Mouse (Mus musculus): ENCODE results near the gene Tenm1. TPM values are rescaled to one million over a fixed set of nuclear protein-coding genes. Genes with fewer than 3 reads are reported as not detected.

Tenm1 gene
- polyA plus RNA-seq (2015; fragmentation: Nextera tagmentation; extraction: Ambion mirVana) = 0.01 and 0.05 TPM in 2 replicates

DNA sequence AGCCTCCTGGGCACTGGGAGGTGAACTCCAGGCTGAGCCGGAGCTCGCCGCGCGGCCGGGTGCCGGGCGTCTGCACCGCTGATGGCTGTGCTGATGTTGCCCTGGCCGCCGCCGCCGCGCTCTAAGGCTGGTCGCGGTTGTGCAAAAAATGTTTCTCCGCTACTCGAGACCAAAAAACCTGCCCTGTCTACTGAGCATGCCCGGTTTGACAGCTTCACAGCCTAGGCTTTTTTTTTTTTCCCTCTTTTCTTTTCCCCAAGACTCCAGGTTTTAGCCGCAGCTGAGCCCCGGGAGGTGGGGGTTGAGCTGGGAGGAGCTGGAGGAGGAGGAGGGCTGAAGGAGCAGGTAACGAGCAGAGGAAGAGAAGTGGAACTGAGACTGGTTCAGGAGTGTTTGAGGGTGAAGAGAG, at the start of gene Tenm1:
Tenm1 (minus strand) TSS at position 272 of the 409 bp plus-strand sequence.
- Histone ChIP-seq H3K4me2 (peak within 1 kb of the TSS; percentile 71), H3K9me3 (no peaks in the 10 kb centered on the region), H3K36me3 (no peaks in the 10 kb centered on the region), H3K27ac (replicated peaks) (no peak within 1 kb of the TSS), H3K9ac (no peak within 1 kb of the TSS), H3K4me1 (no peaks in the 10 kb centered on the region), H3K4me3 (peak within 1 kb of the TSS; percentile 47), H3K27me3 (replicated peaks) (peaks cover 34% of the 10 kb centered on the region)
- ATAC-seq (ENCODE audit: extremely low read depth, insufficient number of reproducible peaks, low FRiP score, low TSS enrichment) = no peak
- 13% methylated on average over 22 of the region's 22 CpGs for WGBS

DNA sequence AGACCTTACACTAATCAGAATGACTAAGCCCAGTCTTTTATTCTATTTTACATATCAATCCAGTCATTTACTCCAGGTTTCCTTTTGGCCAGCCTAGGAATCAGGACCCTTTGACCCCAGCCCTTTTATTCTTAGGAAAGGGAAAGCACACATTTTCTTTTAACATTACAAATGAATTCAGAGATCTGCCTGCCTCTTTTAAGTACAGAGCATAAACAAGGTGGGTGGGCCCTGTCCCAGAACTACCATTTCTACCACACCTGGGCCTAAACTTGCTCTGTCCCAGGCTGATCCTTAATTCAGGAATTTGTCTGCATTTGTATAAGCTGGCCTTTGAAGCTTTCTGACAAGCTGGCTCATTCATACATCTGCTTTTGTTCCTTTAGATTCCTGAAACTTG, 38.4 kb upstream of the Tenm1 start:
- H3K4me3 ChIP-seq = no peak overlapping the region
- no peaks in the 10 kb centered on the region for H3K36me3 ChIP-seq
- no peak for ATAC-seq (ENCODE audit: extremely low read depth, insufficient number of reproducible peaks, low FRiP score, low TSS enrichment)
- no peak overlapping the region for H3K9ac ChIP-seq
- H3K4me1 ChIP-seq = no peaks in the 10 kb centered on the region
- H3K9me3 ChIP-seq = no peaks in the 10 kb centered on the region; the same call in 1 of the 2 replicates
- no peak overlapping the region for H3K27ac ChIP-seq (replicated peaks)
- no peak overlapping the region for H3K4me2 ChIP-seq
- H3K27me3 ChIP-seq (replicated peaks) = no peaks in the 10 kb centered on the region

DNA sequence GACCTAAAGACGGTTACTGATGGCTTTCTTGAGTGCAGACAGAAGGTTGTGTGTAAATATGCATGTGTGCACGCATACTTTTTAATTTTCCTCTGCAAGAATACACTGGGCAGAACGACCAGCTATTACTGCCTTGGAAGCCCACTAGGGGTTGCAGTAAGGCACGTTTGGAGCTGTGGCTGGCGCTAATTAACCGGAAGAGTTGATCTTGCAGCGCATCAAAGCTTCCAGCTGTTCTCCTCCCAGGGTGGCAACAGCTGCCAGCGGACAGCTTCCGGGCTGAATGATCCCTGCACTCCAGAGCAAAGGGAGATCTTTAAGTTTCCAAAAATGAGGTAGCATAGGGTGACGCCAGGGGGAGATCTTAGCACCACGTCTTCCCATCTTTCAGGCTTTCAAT, 1.7 kb upstream of the Tenm1 start:
- Histone ChIP-seq H3K9me3 (no peaks in the 10 kb centered on the region), H3K27ac (replicated peaks) (no peak overlapping the region), H3K4me3 (peak overlapping the region; percentile 47), H3K4me2 (peak overlapping the region; percentile 71), H3K9ac (no peak overlapping the region), H3K4me1 (no peaks in the 10 kb centered on the region), H3K36me3 (no peaks in the 10 kb centered on the region), H3K27me3 (replicated peaks) (peaks cover 34% of the 10 kb centered on the region)
- no peak for ATAC-seq (ENCODE audit: extremely low read depth, insufficient number of reproducible peaks, low FRiP score, low TSS enrichment)
- 8% methylated on average over 11 of the region's 11 CpGs for WGBS

DNA sequence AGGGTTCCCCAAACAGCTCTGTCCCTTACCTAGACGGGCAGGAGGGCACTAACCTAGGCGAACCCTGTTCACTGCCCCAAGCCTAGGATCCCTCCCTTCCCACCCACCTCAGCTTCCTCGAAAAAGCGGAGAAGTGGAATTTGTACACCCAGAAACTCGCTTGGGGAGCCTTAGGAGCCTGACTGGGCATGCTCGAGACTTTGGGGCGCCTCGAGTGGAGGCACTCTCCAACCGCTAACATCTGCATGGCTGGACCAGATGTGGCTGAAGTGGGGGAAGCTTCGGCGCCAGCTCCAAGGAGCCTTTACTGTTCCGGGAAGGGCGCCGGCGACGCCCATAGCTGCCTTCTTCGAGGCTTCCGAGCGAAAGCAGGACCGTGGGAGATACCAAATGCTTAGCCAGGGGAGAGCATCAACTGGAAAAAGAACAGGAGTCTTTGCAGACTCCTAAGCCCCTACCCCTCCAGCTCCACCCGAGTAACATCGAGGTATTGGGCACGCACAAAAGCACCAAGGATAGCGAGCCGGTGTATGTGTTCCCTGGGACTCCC, 1.1 kb upstream of the Tenm1 start:
- WGBS = 9% methylated on average over 25 of the region's 25 CpGs
- no peaks in the 10 kb centered on the region for H3K9me3 ChIP-seq
- H3K36me3 ChIP-seq = no peaks in the 10 kb centered on the region
- H3K4me2 ChIP-seq = peak overlapping the region; percentile 71
- no peak overlapping the region for H3K27ac ChIP-seq (replicated peaks)
- H3K4me1 ChIP-seq = no peaks in the 10 kb centered on the region
- no peak for ATAC-seq (ENCODE audit: extremely low read depth, insufficient number of reproducible peaks, low FRiP score, low TSS enrichment)
- H3K4me3 ChIP-seq = peak overlapping the region; percentile 47
- no peak overlapping the region for H3K9ac ChIP-seq
- peaks cover 34% of the 10 kb centered on the region for H3K27me3 ChIP-seq (replicated peaks)

- Histone ChIP-seq H3K4me1 (no peaks in the 10 kb centered on the region), H3K27me3 (replicated peaks) (peaks cover 34% of the 10 kb centered on the region), H3K9ac (no peak overlapping the region), H3K4me3 (peak overlapping the region; percentile 47), H3K27ac (replicated peaks) (no peak overlapping the region), H3K4me2 (peak overlapping the region; percentile 71), H3K9me3 (no peaks in the 10 kb centered on the region), H3K36me3 (no peaks in the 10 kb centered on the region)
- WGBS = 14% methylated on average over 12 of the region's 12 CpGs
- no peak for ATAC-seq (ENCODE audit: extremely low read depth, insufficient number of reproducible peaks, low FRiP score, low TSS enrichment)
Measured at GRCm38 (mm10) chrX:43429337-43429736, 411 bp upstream of the Tenm1 start.

GRCm38 (mm10) chrX:43427961-43428365, 963 bp downstream of the Tenm1 start:
- H3K4me2 ChIP-seq = peak overlapping the region; percentile 71
- H3K9ac ChIP-seq = no peak overlapping the region
- no peaks in the 10 kb centered on the region for H3K4me1 ChIP-seq
- no peak for ATAC-seq (ENCODE audit: extremely low read depth, insufficient number of reproducible peaks, low FRiP score, low TSS enrichment)
- H3K9me3 ChIP-seq = no peaks in the 10 kb centered on the region
- H3K27ac ChIP-seq (replicated peaks) = no peak overlapping the region
- H3K27me3 ChIP-seq (replicated peaks) = peaks cover 34% of the 10 kb centered on the region
- no peaks in the 10 kb centered on the region for H3K36me3 ChIP-seq
- peak overlapping the region; percentile 47 for H3K4me3 ChIP-seq
- WGBS = 2% methylated on average over 12 of the region's 12 CpGs

DNA sequence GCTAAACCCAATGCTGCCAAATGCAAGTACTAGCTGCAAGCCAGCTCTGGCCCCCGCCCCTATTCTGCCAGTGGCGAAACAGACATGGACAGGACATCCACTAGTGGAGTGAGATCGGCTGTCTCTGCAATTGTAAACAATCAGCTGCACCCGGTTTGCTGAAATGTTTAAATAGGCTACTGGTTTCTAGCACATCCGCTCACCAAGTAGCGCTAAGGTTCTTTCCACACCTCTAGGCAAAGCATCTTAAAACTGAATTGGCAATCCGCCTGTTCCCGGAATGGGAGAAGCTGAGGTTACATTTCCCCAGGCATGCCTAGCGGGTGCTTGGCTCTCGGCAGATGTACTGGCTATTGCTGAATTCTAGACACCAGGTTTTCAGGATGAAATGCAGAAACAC, 1.8 kb downstream of the Tenm1 start:
- Histone ChIP-seq H3K27me3 (replicated peaks) (peaks cover 34% of the 10 kb centered on the region), H3K4me2 (peak overlapping the region; percentile 20; the same call in 1 of the 2 replicates), H3K27ac (replicated peaks) (no peak overlapping the region), H3K9me3 (no peaks in the 10 kb centered on the region), H3K36me3 (no peaks in the 10 kb centered on the region), H3K4me3 (no peak overlapping the region), H3K4me1 (no peaks in the 10 kb centered on the region), H3K9ac (no peak overlapping the region)
- ATAC-seq (ENCODE audit: extremely low read depth, insufficient number of reproducible peaks, low FRiP score, low TSS enrichment) = no peak
- 19% methylated on average over 10 of the region's 10 CpGs for WGBS

DNA sequence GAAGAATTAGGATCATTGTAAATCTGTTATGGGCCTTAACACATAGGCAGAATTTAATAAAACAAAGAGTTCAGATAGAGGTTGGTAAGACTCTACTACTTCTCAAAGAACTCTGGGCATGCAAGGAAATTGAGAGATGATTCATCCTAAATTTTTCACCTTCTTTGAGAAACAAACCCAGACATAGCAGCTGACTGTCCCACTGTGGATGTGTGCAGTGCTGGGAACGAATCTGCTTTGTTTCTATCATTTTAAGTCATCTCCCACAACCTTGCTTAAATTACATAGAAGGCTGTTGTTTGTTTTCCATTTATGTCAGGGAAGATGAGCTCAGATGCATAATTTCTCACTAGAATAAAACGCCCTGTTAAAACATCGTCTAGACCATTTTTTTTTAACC, 31.0 kb downstream of the Tenm1 start:
- no peaks in the 10 kb centered on the region for H3K4me1 ChIP-seq
- H3K9ac ChIP-seq = no peak overlapping the region
- no peak overlapping the region for H3K4me2 ChIP-seq
- H3K27me3 ChIP-seq (replicated peaks) = no peaks in the 10 kb centered on the region
- 67% methylated on average over 3 of the region's 3 CpGs for WGBS
- H3K4me3 ChIP-seq = no peak overlapping the region
- H3K36me3 ChIP-seq = no peaks in the 10 kb centered on the region
- H3K9me3 ChIP-seq = no peaks in the 10 kb centered on the region
- H3K27ac ChIP-seq (replicated peaks) = no peak overlapping the region
- ATAC-seq (ENCODE audit: extremely low read depth, insufficient number of reproducible peaks, low FRiP score, low TSS enrichment) = no peak

DNA sequence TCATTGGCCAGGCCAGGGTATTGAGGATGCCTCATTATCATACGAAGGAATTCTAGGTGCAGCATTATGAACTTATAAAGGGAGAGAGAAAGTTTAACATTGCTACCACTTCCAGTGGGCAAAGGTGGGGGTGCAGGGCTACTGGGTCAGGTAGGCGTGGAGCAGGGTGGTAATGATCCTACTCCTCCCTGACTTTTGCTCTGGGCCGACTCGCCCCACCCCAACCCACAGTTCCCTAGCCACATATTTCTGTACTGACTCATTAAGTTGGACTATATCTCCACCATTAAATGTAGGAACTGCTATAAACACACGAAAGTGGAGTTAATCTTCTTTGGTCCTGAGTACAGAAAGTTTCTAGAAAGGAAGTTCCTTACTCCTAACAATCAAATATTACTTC, 40.8 kb downstream of the Tenm1 start:
- H3K4me2 ChIP-seq = no peak overlapping the region
- no peak overlapping the region for H3K27ac ChIP-seq (replicated peaks)
- no peak overlapping the region for H3K9ac ChIP-seq
- H3K4me1 ChIP-seq = no peaks in the 10 kb centered on the region
- ATAC-seq (ENCODE audit: extremely low read depth, insufficient number of reproducible peaks, low FRiP score, low TSS enrichment) = no peak
- 56% methylated on average over 5 of the region's 5 CpGs for WGBS
- H3K9me3 ChIP-seq = no peaks in the 10 kb centered on the region
- no peak overlapping the region for H3K4me3 ChIP-seq
- no peaks in the 10 kb centered on the region for H3K36me3 ChIP-seq
- no peaks in the 10 kb centered on the region for H3K27me3 ChIP-seq (replicated peaks)

DNA sequence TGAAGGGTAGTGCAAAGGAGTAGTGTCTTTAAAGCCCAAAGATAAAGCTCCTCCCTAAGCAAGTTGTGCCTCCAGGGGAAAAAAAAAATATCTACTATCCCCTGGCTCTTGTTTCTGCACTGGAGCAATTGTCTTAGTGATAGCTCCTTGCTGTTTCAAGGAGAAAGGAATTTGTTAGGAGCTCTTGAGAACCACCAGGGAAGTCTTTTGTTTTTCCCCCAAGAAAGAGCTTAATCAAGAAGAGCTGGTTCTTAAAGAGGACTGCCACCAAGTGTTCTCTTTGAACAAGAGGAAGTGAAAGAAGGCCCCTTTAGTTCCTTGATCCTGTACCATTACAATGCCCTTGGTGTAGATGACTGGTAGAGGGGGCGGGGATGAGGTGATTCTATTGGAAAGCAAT, 56.4 kb downstream of the Tenm1 start:
- H3K4me2 ChIP-seq = no peak overlapping the region
- no peak for ATAC-seq (ENCODE audit: extremely low read depth, insufficient number of reproducible peaks, low FRiP score, low TSS enrichment)
- H3K4me3 ChIP-seq = no peak overlapping the region
- H3K27me3 ChIP-seq (replicated peaks) = no peaks in the 10 kb centered on the region
- H3K27ac ChIP-seq (replicated peaks) = no peak overlapping the region
- no peaks in the 10 kb centered on the region for H3K9me3 ChIP-seq
- H3K9ac ChIP-seq = no peak overlapping the region
- 58% methylated on average over 1 of the region's 1 CpGs for WGBS
- no peaks in the 10 kb centered on the region for H3K4me1 ChIP-seq
- H3K36me3 ChIP-seq = no peaks in the 10 kb centered on the region

- ATAC-seq (ENCODE audit: extremely low read depth, insufficient number of reproducible peaks, low FRiP score, low TSS enrichment) = no peak
- WGBS = 67% methylated on average over 1 of the region's 1 CpGs
Measured at GRCm38 (mm10) chrX:43319351-43319750, 109.6 kb downstream of the Tenm1 start.

DNA sequence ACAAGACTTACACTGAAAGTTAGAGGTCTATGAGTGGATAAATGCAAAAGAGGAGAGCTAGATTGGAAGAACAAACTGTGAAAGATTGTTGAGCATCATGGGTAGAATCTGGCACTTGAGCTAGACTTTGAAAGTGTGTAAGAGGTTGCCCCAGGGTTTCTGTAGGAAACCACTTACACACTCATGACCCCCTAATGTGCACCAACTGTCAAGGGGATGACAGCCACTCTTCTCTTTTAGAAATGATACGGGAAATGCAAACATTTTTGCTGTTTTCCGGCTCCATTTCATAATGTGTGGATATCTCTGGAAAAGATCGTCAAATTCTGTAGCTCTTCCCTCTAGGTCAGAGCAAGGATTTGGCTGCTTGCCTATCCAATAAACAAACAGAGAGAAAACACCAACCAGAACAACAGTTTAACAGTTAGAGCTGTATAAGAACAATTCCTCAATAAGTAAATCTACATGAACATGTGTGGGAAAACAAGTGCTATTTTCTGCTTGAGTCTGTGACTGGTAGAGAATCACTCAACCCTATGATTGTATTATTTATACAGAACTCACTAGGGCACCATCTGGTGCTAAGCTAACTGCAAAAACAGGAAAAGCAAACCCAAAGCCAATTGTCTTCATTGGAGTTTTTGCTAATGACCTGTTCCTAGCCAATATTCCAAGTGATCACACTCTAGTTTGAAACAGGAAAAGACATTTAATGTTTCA, 111.0 kb downstream of the Tenm1 start:
- Histone ChIP-seq H3K27me3 (replicated peaks) (no peaks in the 10 kb centered on the region), H3K4me2 (no peak overlapping the region), H3K4me3 (no peak overlapping the region), H3K4me1 (no peaks in the 10 kb centered on the region), H3K27ac (replicated peaks) (no peak overlapping the region), H3K9me3 (no peaks in the 10 kb centered on the region), H3K9ac (no peak overlapping the region), H3K36me3 (no peaks in the 10 kb centered on the region)
- 79% methylated on average over 3 of the region's 3 CpGs for WGBS
- ATAC-seq (ENCODE audit: extremely low read depth, insufficient number of reproducible peaks, low FRiP score, low TSS enrichment) = no peak

More at GRCm38 (mm10) chrX:43319351-43319750, 109.6 kb downstream of the Tenm1 start:
- Histone ChIP-seq H3K4me1 (no peaks in the 10 kb centered on the region), H3K27me3 (replicated peaks) (no peaks in the 10 kb centered on the region), H3K36me3 (no peaks in the 10 kb centered on the region), H3K9me3 (no peaks in the 10 kb centered on the region), H3K9ac (no peak overlapping the region), H3K4me3 (no peak overlapping the region), H3K27ac (replicated peaks) (no peak overlapping the region), H3K4me2 (no peak overlapping the region)

All from heart, embryonic 13.5 days (tissue).